Comparison of ENCODE assay signal across 17 mouse cellular contexts in the genomic region with DNA sequence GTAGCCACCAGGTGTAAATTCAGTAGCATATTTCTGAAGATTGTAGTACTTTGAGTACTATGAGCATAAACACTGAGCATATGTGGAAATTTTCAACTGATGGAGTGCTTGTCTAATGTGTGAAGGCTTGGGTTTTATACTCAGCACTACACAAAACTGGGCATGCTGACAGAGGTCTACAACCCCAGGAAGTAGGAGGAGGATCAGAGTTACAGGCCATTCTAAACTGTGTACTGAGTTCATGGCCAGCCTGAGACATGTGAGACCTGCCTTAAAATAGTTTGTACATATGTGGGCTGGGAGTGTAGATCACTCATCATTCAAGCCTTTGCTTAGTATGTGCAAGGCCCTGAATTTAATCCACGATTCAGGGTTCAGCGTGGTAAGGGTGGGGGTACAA.
"Had no signal": no experiment of that assay in that cellular context is flagged by ENCODE, and none has a peak within 500 bp of the region (broad histone marks: within the 10 kb centered on the region; RNA-seq: fewer than 3 reads in every experiment).

No protein-coding gene starts in this region.

- H3K4me2 ChIP-seq: liver, embryonic 11.5 days; liver, embryonic 15.5 days; lung, embryonic 14.5 days; midbrain, embryonic 11.5 days; neural tube, embryonic 13.5 days; stomach, embryonic 15.5 days had no signal

- H3K4me3 ChIP-seq: left cerebral cortex, adult 2 months; limb, embryonic 10.5 days; liver, embryonic 15.5 days; megakaryocyte, embryonic 14.5 days; neural tube, embryonic 13.5 days; stomach, embryonic 15.5 days had no signal

- H3K4me1 ChIP-seq: limb, embryonic 10.5 days; liver, embryonic 15.5 days; neural tube, embryonic 13.5 days; stomach, embryonic 15.5 days had no signal

- DNase-seq: lung, embryonic 14.5 days; lung, postnatal 14 days; retina, postnatal 1 day; right cerebral cortex, postnatal 4 days; thymus, adult 2 months; thymus, postnatal 25 days had no signal

- H3K27me3 ChIP-seq: liver, embryonic 15.5 days; megakaryocyte, embryonic 14.5 days; neural tube, embryonic 13.5 days; stomach, embryonic 15.5 days had no signal

- H3K27ac ChIP-seq: left cerebral cortex, adult 2 months; limb, embryonic 10.5 days; liver, embryonic 15.5 days; macrophage; neural tube, embryonic 13.5 days; stomach, embryonic 15.5 days had no signal

- ATAC-seq: intestine, embryonic 16.5 days; midbrain, embryonic 16.5 days had no signal

- H3K9ac ChIP-seq: liver, embryonic 15.5 days; lung, embryonic 14.5 days; neural tube, embryonic 13.5 days; stomach, embryonic 15.5 days had no signal

- H3K9me3 ChIP-seq: limb, embryonic 10.5 days; liver, embryonic 15.5 days; megakaryocyte, embryonic 14.5 days; neural tube, embryonic 13.5 days; stomach, embryonic 15.5 days had no signal
